Comparison of ENCODE assay signal across 9 mouse cellular contexts in the genomic region with DNA sequence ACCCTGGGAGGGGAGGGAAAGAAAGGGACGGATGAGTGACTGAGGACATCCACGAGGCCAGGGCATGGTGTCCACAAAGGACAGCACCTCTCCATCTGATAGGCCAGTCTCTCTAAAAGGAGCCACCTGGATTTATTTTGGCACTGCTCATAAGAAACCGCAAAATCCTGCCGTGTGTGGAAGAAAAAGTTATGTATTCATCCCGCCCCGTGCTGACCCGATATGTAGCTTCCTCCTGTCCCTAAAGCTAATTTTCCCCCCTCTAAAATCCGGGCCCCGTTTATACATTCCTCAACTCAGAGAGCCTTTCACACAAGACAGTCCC. TPM values are rescaled to one million over a fixed set of nuclear protein-coding genes. Genes with fewer than 3 reads are reported as not detected.
DNase-seq lines count a peak whose midpoint lies in the region; ATAC-seq lines count a peak whose summit lies in the region.
"Had no signal": no experiment of that assay in that cellular context is flagged by ENCODE, and none has a peak within 500 bp of the region (broad histone marks: within the 10 kb centered on the region; RNA-seq: fewer than 3 reads in every experiment).

No protein-coding gene starts in this region.

- H3K9me3 ChIP-seq in heart, embryonic 12.5 days (replicated peaks): no peaks in the 10 kb centered on the region
- H3K9me3 ChIP-seq in hindbrain, embryonic 10.5 days: no peaks in the 10 kb centered on the region
- no peaks in the 10 kb centered on the region; the same call in 1 of the 2 replicates for H3K9me3 ChIP-seq in midbrain, embryonic 11.5 days (ENCODE audit: control insufficient read depth, low read length)

- DNase-seq in heart, postnatal 14 days: no peak
- peak; percentile 44 for DNase-seq in adipocyte (ENCODE audit: low spot score)
- no peak for DNase-seq in hindbrain, embryonic 10.5 days (ENCODE audit: low spot score)
- no peak for DNase-seq in midbrain, embryonic 11.5 days (ENCODE audit: low spot score, missing footprints)
- no peak for DNase-seq in right cerebral cortex, adult 18-20 months
- DNase-seq in urinary bladder, postnatal 36 days (ENCODE audit: low spot score in 2 of 2): no peak
- no peak for DNase-seq in ovary, postnatal 14 days (ENCODE audit: low spot score)

- peak overlapping the region; percentile 97 for H3K4me3 ChIP-seq in heart, embryonic 12.5 days
- peak overlapping the region; percentile 90 for H3K4me3 ChIP-seq in hindbrain, embryonic 10.5 days
- H3K4me3 ChIP-seq in midbrain, embryonic 11.5 days (ENCODE audit: low read depth, low read length): peak overlapping the region; percentile 72

- intact Hi-C loops in heart, postnatal 14 days (cut with DNase I): loop anchor here (2.0 to 5.0 kb wide), 5 partner anchors 54 to 273 kb away; no protein-coding TSS in a partner anchor

- no peak for ATAC-seq in heart, embryonic 12.5 days (ENCODE audit: insufficient number of reproducible peaks, low FRiP score)
- ATAC-seq in midbrain, embryonic 11.5 days (ENCODE audit: low FRiP score): no peak
- ATAC-seq: Patski had no signal

- H3K27ac ChIP-seq in heart, embryonic 12.5 days (ENCODE audit: poor library complexity, severe bottlenecking): peak overlapping the region; percentile 95
- peak overlapping the region; percentile 98 for H3K27ac ChIP-seq in hindbrain, embryonic 10.5 days
- peak overlapping the region; percentile 90 for H3K27ac ChIP-seq in midbrain, embryonic 11.5 days (ENCODE audit: low read depth, low read length)

- peaks cover 33% of the 10 kb centered on the region for H3K36me3 ChIP-seq in heart, embryonic 12.5 days
- H3K36me3 ChIP-seq in hindbrain, embryonic 10.5 days: peaks cover 48% of the 10 kb centered on the region
- peaks cover 17% of the 10 kb centered on the region for H3K36me3 ChIP-seq in midbrain, embryonic 11.5 days (ENCODE audit: control insufficient read depth, insufficient read depth, low read length)

- H3K4me2 ChIP-seq in heart, embryonic 12.5 days: peak overlapping the region; percentile 87
- peak overlapping the region; percentile 86 for H3K4me2 ChIP-seq in midbrain, embryonic 11.5 days

- WGBS in heart, embryonic 12.5 days: 8% methylated on average over 9 of the region's 9 CpGs
- WGBS in hindbrain, embryonic 10.5 days: under 1% methylated on average over 9 of the region's 9 CpGs
- 0% methylated on average over 9 of the region's 9 CpGs for WGBS in midbrain, embryonic 11.5 days

- H3K9ac ChIP-seq in heart, embryonic 12.5 days: peak overlapping the region; percentile 99
- H3K9ac ChIP-seq in midbrain, embryonic 11.5 days (ENCODE audit: low read length): peak overlapping the region; percentile 99

- H3K4me1 ChIP-seq in heart, embryonic 12.5 days (replicated peaks): peaks cover 39% of the 10 kb centered on the region
- peaks cover 50% of the 10 kb centered on the region for H3K4me1 ChIP-seq in hindbrain, embryonic 10.5 days (replicated peaks)
- peaks cover 11% of the 10 kb centered on the region for H3K4me1 ChIP-seq in midbrain, embryonic 11.5 days (ENCODE audit: control insufficient read depth, insufficient read depth, low read length)

- H3K27me3 ChIP-seq in heart, embryonic 12.5 days (replicated peaks): no peaks in the 10 kb centered on the region
- H3K27me3 ChIP-seq in hindbrain, embryonic 10.5 days (ENCODE audit: insufficient read depth, poor library complexity, severe bottlenecking): no peaks in the 10 kb centered on the region
- no peaks in the 10 kb centered on the region for H3K27me3 ChIP-seq in midbrain, embryonic 11.5 days (ENCODE audit: control insufficient read depth, insufficient read depth, low read length)
- H3K27me3 ChIP-seq: Patski had no signal

RNA-seq across cellular contexts. Expression of gene Zfp36l1, which starts 2.3 kb away (rescaled TPM):
- polyA plus RNA-seq in heart, embryonic 12.5 days (2016; fragmentation: Nextera tagmentation; extraction: Ambion mirVana): 98.4 and 101 TPM in 2 replicates
- 10 to 100 TPM; 97.5 to 98.7 TPM for total RNA-seq in heart, postnatal 14 days (2021)
- polyA plus RNA-seq in hindbrain, embryonic 10.5 days (2016; fragmentation: Nextera tagmentation; extraction: Ambion mirVana): 106 and 117 TPM in 2 replicates
- 149 and 165 TPM in 2 replicates for polyA plus RNA-seq in midbrain, embryonic 11.5 days (2014; fragmentation: Nextera tagmentation; extraction: Ambion mirVana)
